Mouse (Mus musculus) heart, postnatal 36 days (tissue): ENCODE measurements around the gene Synpo2l. TPM values are rescaled to one million over a fixed set of nuclear protein-coding genes. Genes with fewer than 3 reads are reported as not detected.
A peak's percentile ranks its signal among the peaks of the same experiment; 100 is the strongest.
"Not testable (repeated sequence)": the region's sequence is repeated elsewhere in the genome, so short reads cannot be mapped to it uniquely, and the experiment has no call there.

Source experiments
- DNase-seq, 2 experiments: peaks; one replicate each; pipeline ENCODE4 v3.0.0; 2021 to 2022
- intact Hi-C: fragments of 180-260 bp; cut with DNase I; formaldehyde crosslinking; loops from one replicate; pipeline ENCODE4 v1.15.1; 2025
- total RNA-seq, 2 experiments: library from RNA; stranded (reverse); gene quantifications; 2 replicates each; pipeline ENCODE4 v1.2.3; 2021

Gene Synpo2l
- total RNA-seq, 2 experiments from 2014 or later, result 111 to 118 TPM

DNA sequence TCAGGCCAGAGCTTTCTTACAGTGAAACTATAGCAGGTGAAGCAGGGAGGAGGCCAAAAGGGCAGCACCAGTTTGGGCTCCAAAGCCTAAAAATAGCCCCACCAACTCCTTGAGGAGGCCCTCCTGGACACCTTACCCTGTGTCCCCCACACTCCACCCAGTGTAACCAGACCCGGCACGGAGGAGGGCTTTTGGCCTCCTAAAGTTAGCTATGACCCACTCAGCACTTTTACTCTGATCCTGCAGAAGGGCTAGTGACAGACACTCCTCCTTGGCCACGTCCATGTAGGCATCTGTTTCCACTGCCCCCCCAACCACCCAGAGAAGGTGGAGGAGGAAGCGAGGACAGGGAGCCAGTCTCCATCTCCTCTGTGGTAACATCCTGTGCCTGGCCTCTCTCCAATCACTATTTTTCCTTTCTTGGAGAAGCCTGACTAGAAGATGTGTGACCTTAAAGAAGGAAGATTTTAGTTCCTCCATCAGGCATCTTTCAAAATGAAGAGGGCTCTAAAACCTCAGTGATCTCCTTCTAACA, 16.4 kb downstream of the Synpo2l start:
- intact Hi-C loops, result no loop called here
- DNase-seq, result no peak

DNA sequence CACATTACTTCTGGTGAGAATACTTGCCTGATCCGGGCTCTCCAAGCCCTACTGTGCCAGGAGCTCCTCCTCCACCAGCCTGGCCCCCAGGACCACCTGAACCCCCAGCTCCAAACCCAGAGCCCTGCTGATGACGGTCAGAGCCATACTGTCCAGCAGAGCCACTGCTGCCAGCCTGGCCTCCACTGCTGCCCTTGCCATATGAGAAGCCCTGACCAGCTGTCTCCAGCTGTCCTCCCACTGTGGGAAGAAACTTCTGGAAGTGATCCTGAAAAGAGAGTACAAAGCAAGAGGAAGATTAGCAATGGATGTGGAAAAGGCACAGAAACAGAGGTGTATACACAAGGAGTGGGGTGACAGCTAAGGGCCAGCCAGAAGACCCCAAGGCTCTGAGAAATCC, 17.2 kb downstream of the Synpo2l start:
- intact Hi-C loops, result no loop called here
- DNase-seq, result peak in 1 of 2 experiments; percentile 58

DNA sequence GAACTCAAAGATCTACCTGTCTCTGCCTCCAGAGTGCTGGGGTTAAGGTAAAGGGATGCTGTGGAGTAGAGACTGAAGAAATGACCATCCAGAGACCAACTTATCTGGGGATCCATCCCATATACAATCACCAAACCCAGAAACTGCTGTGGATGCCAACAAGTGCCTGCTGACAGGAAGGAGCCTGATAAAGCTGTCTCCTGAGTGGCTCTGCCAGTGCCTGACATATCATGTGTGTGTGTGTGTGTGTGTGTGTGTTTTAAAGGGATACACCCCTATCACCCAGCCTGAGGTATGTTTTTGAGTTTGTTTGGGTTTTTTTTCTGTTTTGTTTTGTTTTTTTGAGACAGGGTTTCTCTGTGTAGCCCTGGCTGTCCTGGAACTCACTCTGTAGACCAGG, 21.8 kb downstream of the Synpo2l start:
- intact Hi-C loops, result no loop called here
- no peak for DNase-seq

DNA sequence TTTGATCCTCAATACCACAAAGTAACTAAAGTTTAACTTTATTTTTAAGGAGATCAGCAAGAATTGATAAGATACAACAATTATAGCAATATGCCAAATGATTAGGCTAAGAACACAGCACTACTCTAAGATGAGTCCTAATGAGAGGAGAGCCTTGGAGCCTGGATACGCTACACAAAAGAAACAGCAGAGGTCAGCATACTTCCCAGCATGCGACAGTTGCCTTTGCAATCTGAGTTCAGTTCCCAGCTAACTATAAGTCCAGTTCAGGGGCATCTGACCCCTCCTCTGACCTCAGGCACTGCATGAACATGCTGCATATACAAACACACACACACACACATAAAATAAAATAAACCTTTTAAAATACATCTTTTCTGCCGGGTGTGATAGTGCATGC, 22.6 kb downstream of the Synpo2l start:
- intact Hi-C loops, result no loop called here
- DNase-seq, result no peak

DNA sequence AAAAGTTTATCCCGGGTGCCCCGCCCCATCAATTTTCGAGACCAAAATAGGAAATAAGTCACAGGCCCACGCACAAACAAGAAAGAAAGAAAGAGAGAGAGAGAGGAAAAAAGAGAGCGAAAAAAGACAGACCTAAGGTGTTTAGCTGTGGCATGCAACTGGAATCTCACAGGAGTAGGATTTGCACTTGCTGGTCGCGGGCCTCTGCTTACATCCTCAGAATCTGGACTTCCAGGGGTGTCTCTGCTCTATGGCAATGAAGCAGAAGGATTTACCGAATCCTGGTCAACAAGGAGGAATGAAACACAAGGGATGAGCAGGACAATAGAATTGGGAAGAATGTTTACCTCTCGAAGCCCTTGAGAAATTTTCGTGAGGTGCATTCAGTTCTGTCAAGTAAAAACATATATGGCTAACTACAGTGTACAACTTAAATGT, 26.7 kb downstream of the Synpo2l start:
- intact Hi-C loops, result loop anchor here (2.0 to 5.0 kb wide), 2 partner anchors 19 to 51 kb away; partner anchors contain the start of gene Fut11
- DNase-seq, result no peak

DNA sequence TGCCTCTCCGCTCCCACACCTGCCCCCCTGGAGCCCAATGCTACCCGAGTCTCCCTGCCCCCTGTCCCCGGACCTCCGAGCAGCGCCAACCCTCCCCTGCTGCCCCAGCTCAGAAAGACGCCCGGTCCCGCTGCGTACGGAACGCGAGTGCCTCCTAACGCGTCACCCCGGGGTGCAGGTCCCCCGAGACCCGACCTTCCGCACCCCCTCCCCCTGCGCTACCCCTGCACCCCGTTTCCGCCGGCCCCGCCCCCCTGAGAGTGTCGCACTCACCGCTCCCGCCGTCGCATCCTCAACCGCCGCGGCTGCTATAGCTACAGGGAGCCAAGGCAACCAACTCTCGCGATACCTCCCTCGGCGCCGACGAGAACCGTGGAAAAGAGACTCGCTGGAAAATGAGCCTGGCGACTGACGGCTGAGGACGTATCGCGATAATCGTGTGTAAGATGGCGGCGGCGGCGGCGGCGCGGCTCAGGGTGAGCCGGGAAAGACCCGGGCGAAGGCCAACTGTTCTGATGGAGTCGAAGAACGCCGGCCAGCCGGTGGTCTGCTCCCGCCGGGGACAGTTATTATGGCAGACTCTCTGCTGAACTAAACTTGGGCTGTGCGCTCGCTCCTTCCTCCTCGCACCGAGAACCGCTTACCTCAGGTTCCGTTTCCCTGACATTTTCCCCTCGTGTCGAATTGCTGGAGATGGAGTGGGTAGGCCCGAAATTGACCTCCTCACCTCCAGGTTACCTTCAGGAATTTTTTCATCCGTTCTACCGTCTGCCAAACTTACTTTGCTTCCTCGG, 27.3 kb downstream of the Synpo2l start, which contains the start of gene Usp54:
Gene Usp54, minus strand, starts transcription at position 420 of the 794 bp plus-strand sequence.
- DNase-seq, result peak; percentile 96 to 97
- intact Hi-C loops, result loop anchor here (2.0 to 5.0 kb wide), 2 partner anchors 20 to 51 kb away; partner anchors contain the start of gene Fut11

DNA sequence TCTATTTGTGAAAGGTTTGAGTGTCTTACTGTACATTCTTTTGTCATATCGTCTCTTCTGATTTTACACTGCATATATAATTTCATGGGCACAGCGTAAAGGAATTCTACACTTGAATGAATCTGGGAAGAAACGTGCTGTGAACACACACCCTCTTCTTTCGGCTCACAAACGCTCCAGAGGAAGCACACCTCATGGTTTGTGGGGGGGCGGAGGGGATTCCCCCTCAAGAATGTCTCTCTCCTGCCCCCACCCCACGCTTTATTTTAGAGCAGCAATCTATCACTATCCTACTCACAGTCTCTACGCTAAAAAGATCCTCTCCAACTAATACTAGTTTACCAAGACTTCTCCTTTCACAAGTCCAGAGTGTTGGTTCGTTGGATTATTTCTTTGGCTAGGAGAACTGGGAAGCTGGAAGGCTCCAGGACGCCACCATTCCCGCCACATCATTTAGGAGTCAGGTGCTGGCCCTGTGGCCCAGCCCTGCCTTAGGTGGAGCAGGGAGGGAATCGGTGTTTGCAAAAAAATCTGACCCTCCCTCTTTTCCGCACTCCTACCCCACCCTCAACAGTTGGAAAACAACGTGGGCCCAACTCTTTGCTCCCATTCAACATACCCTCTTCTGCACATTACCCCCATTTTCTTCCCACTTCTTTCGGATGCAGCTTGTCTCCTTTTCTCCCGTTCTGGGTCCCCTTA, 28.1 kb downstream of the Synpo2l start:
- DNase-seq, result no peak
- intact Hi-C loops, result loop anchor here (2.0 to 5.0 kb wide), 2 partner anchors 21 to 52 kb away; partner anchors contain the start of gene Fut11

DNA sequence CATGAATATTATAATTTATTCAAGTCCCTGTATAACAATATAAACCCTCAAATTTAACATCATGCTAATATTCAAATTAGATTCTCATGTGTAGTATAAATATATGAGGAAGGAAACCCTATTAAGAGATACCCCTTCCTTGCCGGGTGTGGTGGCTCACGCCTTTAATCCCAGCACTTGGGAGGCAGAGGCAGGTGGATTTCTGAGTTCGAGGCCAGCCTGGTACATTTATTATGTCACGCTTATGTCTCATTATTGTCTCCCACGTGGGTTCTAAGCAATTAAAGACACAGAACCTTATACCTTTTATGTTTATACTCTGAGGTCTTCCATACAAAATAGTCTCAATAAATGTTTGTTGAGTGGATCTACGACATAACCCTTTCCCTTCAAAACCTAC, 29.5 kb downstream of the Synpo2l start:
- intact Hi-C loops, result no loop called here
- DNase-seq, result no peak

GRCm38 (mm10) chr14:20637818-20638574, 30.2 kb downstream of the Synpo2l start:
- DNase-seq, result no peak
- intact Hi-C loops, result no loop called here

GRCm38 (mm10) chr14:20636968-20637367, 31.2 kb downstream of the Synpo2l start:
- DNase-seq, intact Hi-C loops: not testable (repeated sequence)

DNA sequence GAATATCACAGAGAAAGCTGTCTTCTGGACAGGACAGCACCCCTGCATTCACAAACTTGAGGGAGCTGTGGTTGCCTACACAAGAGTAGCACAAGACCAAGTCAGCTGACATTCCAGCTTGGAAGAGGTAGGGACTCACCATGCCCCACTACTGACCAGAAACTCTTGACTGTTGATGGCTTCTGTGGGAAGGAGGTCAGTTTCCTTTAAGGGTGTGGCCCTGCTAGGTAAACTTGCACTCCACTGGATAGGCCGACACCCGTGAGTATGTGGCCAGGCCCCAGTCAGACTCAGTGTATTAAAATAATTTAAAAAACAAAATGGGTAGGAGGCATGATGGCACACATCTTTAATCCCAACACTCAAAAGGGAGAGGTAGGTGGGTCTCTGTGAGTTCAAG, 32.6 kb downstream of the Synpo2l start:
- no peak for DNase-seq
- intact Hi-C loops, result no loop called here

- DNase-seq, result no peak
- intact Hi-C loops, result no loop called here
Measured at GRCm38 (mm10) chr14:20631253-20631652, 36.9 kb downstream of the Synpo2l start.

DNA sequence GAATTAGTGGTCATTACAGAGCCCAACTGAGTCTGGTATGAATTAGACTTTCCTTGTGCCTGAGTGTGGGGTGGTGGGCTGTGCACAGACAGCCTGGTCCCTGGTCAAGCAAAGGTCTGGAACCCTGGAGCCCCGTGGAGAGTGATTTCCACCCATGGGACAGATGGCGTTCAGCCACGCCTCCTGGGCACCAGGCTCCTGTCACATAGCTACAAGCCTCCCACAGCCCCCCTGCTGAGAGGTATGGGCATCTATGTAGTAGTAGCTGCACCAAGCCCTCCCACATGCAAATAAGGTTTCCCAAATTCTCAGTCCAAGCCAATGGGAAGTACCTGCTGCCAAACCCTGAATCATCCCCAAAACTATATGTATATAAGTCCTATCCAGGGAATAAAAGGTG, 41.2 kb downstream of the Synpo2l start:
- no peak for DNase-seq
- intact Hi-C loops, result no loop called here

GRCm38 (mm10) chr14:20626447-20626846, 41.7 kb downstream of the Synpo2l start:
- intact Hi-C loops, result no loop called here
- no peak for DNase-seq

- intact Hi-C loops, result no loop called here
- no peak for DNase-seq
Measured at GRCm38 (mm10) chr14:20622907-20623306, 45.2 kb downstream of the Synpo2l start.

DNA sequence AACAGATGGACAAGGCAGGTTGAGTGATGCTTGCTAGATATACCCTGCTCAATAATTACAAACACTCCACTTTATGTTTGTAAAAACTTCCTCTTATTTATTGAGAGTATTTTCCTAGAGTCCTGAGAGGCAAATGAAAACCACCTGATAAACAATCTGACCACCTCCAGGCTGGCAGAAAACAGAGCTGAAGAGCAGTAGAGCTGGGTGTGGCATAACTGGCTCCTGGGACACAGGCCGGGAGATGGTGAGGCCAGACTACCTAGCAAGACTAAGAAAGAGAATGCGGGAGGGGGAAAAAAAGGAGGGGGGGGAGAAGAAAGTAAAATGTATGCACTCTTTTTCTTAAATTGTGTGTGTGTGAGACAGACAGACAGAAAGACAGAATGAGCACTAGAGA, 45.7 kb downstream of the Synpo2l start:
- intact Hi-C loops, result no loop called here
- no peak for DNase-seq

DNA sequence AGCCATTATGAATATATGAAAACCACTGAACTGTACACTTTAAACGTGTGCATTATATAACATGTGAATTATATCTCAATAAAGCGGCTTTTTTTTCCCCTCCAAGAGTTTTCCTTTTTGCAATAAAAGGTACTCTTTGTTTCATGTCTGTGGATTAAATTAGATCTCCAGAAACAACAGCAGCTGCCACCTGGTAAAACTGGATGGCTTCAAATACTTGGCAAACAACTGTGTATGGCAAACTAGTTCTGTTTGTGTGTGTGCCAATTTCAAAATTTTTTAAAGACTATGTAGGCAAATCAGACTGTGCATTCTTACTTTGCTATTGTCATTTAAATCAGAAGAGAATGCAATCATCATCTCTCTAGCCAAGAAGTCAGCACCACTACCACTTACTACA, 46.3 kb downstream of the Synpo2l start:
- intact Hi-C loops, result no loop called here

GRCm38 (mm10) chr14:20619131-20619530, 49.0 kb downstream of the Synpo2l start:
- intact Hi-C loops, result no loop called here
- no peak for DNase-seq

More for the DNA sequence above, 46.3 kb downstream of the Synpo2l start:
- no peak for DNase-seq

GRCm38 (mm10) chr14:20618211-20618610, 49.9 kb downstream of the Synpo2l start:
- intact Hi-C loops, result no loop called here
- no peak for DNase-seq

GRCm38 (mm10) chr14:20616421-20616820, 51.7 kb downstream of the Synpo2l start:
- DNase-seq, result no peak
- intact Hi-C loops, result no loop called here

DNA sequence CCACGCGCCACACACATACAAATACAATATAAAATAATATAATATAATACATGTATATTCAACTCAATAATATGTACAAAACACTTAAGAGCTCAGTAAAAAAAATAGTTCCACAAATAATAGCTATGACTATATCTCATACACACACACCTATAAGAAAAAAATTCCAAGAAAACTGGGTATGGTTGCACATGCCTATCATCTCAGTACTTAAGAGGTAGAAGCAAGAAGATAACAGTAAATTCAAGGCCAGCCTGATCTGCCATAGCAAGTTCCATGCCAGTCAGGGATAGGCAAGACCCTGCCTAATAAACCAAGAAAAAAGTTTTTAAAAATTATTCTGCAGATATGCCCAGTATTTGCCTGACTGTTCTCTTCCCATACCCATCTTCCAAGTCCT, 53.1 kb downstream of the Synpo2l start:
- intact Hi-C loops, result no loop called here
- DNase-seq, result no peak
